Mouse (Mus musculus): Measurements from ENCODE around the gene Upf1.

The Upf1 gene

DNA sequence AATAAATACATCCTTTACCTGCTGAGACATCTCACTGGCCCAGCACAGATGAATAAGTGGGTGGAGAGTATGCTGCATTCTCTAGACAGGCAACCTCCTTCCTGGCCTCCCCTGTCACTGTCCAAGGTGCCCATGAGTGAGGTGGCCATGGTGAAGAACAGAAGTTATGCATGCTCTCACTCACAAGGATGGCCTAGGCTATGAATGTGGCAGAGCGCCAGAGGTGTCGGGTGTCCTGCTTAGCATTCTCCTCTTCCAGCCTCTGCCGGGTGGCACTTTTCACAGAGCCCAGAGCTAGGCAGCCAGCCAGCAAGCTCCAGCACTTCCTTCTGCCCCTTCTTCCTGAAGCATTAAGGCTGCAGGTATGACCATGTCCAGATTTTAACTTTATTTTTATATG is 6.3 kb upstream of the Upf1 start:
- DNase-seq (ENCODE audit: low spot score in 2 of 2) = no peak

DNA sequence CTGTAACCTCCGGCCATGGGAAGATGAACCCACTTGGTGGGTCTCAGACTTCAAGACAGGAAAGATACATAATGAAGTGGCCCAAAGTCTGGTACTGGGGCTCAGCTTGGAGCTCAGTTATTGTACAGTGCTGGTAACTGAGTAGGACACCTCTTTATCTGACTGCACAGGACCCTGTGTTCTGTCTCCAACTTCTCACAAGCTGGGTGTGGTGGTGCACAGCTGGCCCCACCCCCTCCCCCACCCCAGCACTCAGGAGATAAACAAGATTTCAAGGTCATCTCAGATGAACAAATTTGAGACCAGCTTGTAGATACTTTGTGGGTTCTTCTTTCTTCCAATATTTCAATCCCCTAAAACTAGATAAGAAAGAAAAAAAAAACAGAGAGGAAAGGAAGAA is 3.0 kb upstream of the Upf1 start:
- no peak for DNase-seq (ENCODE audit: low spot score in 2 of 2)

GRCm38 (mm10) chr8:70354004-70354403 is 926 bp upstream of the Upf1 start:
- peak in 1 of 2 experiments; percentile 34 for DNase-seq (ENCODE audit: low spot score in 2 of 2)

DNA sequence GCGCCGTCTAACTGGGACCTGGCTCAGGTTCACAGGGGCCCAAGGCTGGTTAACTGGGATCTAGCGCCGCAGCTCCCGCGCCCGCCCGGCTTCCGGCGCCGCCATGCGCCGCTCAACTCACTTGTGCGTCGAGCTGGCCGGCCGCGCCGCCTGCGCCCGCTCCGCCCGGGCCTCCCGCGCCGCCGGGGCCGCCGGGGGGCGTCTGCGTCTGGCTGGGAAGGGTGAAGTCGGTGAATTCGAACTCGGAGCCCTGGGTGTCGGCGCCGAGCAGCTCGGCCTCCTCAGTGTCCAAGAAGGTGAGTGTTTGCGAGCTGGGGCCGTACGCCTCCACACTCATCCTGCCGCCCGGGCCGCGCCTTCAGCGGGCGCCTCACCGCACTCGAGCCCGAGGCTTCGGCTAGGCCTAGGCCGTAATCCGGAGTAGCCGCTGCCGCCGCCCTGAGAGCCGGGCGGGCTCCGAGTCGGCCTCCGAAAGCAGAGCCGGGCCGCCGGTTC is 374 bp downstream of the Upf1 start:
- no peak for DNase-seq (ENCODE audit: low spot score in 2 of 2)

DNA sequence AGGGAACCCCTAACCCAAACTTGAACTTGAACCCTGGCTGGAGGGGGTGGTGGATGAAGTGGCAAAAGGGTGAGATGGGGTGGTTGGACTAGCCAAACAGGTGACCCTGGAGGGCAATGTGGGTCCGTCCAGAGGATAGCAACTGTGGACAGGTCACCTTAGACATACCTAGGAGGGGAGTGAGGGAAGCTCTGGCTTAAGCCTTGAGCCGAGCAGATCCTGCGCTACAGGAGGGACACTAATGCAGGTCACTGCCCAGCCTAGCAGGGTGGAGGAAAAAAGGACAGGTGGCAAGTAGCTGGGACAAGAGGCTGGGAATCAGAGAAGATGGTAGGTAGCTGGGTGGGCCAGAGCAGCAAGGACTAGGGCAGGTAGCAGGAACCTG is 1.1 kb downstream of the Upf1 start:
- no peak for DNase-seq (ENCODE audit: low spot score in 2 of 2)

DNA sequence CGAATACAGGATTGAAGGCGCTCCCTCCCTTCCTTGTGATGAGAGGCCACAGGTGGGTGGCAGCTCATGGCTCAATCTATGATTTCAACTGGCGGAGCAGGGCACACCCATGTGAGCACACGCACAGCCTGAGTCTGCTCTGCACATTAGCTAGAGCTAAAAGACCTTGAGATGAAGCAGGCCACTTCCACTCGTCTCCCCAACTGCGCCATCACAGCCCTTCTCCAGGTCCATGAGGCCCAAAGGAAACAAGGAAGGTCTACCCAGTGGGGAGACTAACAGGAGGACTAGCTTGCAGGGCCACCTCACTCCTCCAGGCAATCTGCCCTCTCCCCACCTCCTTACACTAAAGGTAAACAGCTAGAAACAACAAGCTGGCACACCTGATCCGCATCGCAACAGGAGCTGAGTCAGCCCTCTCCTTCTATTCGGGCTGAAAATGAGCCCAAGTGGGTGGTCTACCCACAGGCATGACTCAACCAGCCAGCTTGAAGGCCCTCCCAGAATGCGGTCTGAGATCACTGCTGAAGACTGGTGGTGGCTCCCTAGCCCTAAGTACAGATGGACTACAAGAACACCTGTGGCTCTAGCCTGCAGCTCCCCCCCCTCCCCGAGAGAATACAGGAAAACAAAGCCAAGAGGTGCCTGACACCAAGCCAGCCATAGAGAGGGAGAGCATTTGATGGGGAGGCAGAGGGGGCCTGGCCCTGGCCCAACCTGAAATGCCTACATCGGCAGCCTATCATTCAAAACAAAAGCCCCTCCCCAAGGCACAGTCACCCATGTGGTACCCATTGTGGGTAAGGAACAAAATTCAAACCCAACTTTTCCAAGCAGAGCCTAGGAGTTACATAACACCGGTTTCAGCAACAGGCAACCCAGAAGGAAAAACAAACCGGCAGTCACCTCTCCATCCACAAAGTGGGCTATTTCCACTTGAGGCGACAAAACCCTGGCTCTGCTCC is 1.8 kb downstream of the Upf1 start:
- DNase-seq (ENCODE audit: low spot score in 2 of 2) = no peak

- DNase-seq (ENCODE audit: low spot score in 2 of 2) = no peak
Measured at GRCm38 (mm10) chr8:70347860-70348420, 5.1 kb downstream of the Upf1 start.

- no peak for DNase-seq (ENCODE audit: low spot score in 2 of 2)
Measured at GRCm38 (mm10) chr8:70347443-70347842, 5.6 kb downstream of the Upf1 start.

GRCm38 (mm10) chr8:70344279-70344678 is 8.8 kb downstream of the Upf1 start:
- DNase-seq (ENCODE audit: low spot score in 2 of 2) = no peak

DNA sequence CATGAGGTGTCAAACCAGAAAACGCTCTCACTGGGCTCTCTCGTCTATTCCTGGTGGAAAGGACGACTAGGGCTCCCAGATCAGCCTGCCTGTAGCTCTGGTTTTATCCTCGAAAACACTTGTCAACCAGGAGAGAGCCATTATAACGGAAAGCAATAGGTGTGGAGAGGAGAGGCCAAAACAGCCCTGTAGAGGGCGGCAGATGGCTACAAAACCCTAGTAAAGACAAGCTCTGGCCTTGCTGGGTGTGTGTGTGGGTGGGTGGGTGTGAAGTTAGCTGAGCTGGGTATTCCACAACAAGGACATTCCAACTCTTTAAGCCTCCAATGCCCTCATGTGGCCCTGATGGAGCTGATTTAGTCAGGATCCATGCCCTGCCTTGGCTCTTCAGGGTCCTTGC is 9.4 kb downstream of the Upf1 start:
- no peak for DNase-seq (ENCODE audit: low spot score in 2 of 2)

DNA sequence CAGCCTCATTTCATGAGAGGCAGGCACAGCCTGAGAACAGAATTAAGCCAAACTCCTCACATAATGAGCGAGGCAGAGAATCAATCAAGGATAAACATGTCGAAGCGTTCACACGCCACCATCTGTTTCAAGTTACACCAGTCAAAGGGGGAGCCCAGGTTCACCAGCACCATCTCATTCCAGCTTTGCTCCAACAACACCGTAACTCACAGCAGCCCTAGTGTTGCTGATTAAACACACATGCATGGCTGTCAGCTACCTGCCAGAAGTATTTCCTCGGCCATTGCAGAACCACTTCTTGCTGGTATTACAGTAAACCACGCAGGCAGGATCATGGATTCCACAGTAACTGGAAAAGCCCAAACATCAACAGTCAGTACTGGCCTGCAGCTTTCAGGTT is 10.0 kb downstream of the Upf1 start:
- no peak for DNase-seq (ENCODE audit: low spot score in 2 of 2)

- no peak for DNase-seq (ENCODE audit: low spot score in 2 of 2)
Measured at GRCm38 (mm10) chr8:70342007-70342406, 11.1 kb downstream of the Upf1 start.

GRCm38 (mm10) chr8:70340659-70341058 is 12.4 kb downstream of the Upf1 start:
- no peak for DNase-seq (ENCODE audit: low spot score in 2 of 2)

GRCm38 (mm10) chr8:70338931-70339330 is 14.1 kb downstream of the Upf1 start:
- DNase-seq (ENCODE audit: low spot score in 2 of 2) = no peak

- no peak for DNase-seq (ENCODE audit: low spot score in 2 of 2)
Measured at GRCm38 (mm10) chr8:70332878-70333202, 20.2 kb downstream of the Upf1 start.

GRCm38 (mm10) chr8:70332070-70332877 is 20.8 kb downstream of the Upf1 start:
- DNase-seq (ENCODE audit: low spot score in 2 of 2) = peak in 1 of 2 experiments; percentile 69

DNA sequence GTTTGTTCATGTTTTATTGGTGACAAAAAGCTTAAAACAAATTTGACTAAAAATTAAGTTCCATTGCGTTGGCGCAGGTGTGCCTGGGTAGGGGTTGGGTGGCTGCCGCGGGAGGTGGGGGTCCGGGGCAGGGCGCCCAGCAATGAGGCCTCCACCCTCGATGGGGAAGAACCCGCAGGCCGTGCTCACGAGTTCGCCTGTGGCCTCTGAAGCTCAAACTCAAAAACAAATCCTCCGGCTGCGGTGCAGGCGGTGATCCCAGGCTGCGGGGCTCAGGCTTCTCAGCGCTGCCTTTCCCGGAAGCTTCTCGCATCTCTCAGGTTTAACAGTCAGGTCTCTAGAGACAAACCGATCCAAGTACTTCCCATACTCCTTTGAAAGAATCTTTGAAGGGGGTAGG is 21.6 kb downstream of the Upf1 start:
- DNase-seq (ENCODE audit: low spot score in 2 of 2) = no peak

DNA sequence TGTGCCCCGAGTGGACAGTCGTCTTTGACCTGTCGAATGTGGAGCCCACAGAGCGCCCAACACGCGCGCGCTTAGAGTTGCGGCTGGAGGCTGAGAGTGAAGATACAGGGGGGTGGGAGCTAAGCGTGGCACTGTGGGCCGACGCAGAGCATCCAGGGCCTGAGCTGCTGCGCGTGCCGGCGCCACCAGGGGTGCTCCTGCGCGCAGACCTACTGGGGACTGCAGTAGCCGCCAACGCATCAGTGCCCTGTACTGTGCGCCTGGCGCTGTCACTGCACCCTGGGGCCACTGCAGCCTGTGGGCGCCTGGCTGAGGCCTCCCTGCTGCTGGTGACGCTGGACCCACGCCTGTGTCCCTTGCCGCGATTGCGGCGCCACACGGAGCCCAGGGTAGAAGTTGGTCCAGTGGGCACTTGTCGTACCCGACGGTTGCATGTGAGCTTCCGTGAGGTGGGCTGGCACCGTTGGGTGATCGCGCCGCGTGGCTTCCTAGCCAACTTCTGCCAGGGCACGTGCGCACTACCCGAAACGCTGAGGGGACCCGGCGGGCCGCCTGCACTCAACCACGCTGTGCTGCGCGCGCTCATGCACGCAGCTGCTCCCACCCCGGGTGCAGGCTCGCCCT is 22.2 kb downstream of the Upf1 start:
- DNase-seq (ENCODE audit: low spot score in 2 of 2) = peak in 1 of 2 experiments; percentile 69

- DNase-seq (ENCODE audit: low spot score in 2 of 2) = no peak
Measured at GRCm38 (mm10) chr8:70329835-70330740, 23.0 kb downstream of the Upf1 start.

GRCm38 (mm10) chr8:70329124-70329834 is 23.8 kb downstream of the Upf1 start, which contains the start of gene Gdf1:
TSS of gene Gdf1 (plus strand) at chr8:70329817.
- DNase-seq (ENCODE audit: low spot score in 2 of 2) = no peak

Measured in frontal cortex, postnatal 14 days (tissue).